Mouse (Mus musculus) small intestine, adult 2 months (tissue): ENCODE results near the gene Abcc3. TPM values are rescaled to one million over a fixed set of nuclear protein-coding genes. Genes with fewer than 3 reads are reported as not detected.
"Not testable (repeated sequence)": the region's sequence is repeated elsewhere in the genome, so short reads cannot be mapped to it uniquely, and the experiment has no call there.

ENCODE experiments used
- H3K27ac ChIP-seq: fragments of 200-500 bp; 2 replicates; pipeline ENCODE4 v1.5.1; 2012; ENCODE audit warnings: low read depth, low read length, control low read depth, inconsistent platforms; ENCODE audit not compliant: insufficient read depth
- H3K27me3 ChIP-seq: fragments of 200-500 bp; 2 replicates; pipeline ENCODE4 v1.6.1; 2012; ENCODE audit warnings: mild to moderate bottlenecking, moderate library complexity, low read length, inconsistent platforms; ENCODE audit not compliant: control insufficient read depth, insufficient read depth
- H3K36me3 ChIP-seq: fragments of 200-500 bp; 2 replicates; pipeline ENCODE4 v1.6.1; 2012; ENCODE audit warnings: mild to moderate bottlenecking, low read length, control low read depth, inconsistent platforms; ENCODE audit not compliant: control insufficient read depth, insufficient read depth
- H3K4me1 ChIP-seq: fragments of 200-500 bp; 2 replicates; pipeline ENCODE4 v1.6.1; 2012; ENCODE audit warnings: low read length, inconsistent platforms, mixed read lengths; ENCODE audit not compliant: control insufficient read depth, insufficient read depth, insufficient read length
- H3K4me3 ChIP-seq: fragments of 200-500 bp; 2 replicates; pipeline ENCODE4 v1.5.1; 2012; ENCODE audit warnings: low read depth, mild to moderate bottlenecking, control low read depth, inconsistent platforms, low read length, moderate library complexity
- CTCF ChIP-seq: fragments of 200-500 bp; IDR thresholded peaks from 2 replicates; pipeline ENCODE4 v1.5.1; 2012; ENCODE audit warnings: low read depth, mild to moderate bottlenecking, control low read depth, inconsistent platforms, low read length, moderate library complexity, mixed read lengths; ENCODE audit not compliant: insufficient replicate concordance, insufficient read length; ENCODE audit errors: extremely low read depth
- POLR2A ChIP-seq: fragments of 200-500 bp; IDR thresholded peaks from 2 replicates; pipeline ENCODE4 v1.6.1; 2012; ENCODE audit warnings: low read depth, mild to moderate bottlenecking, control low read depth, inconsistent platforms, low read length, moderate library complexity
- WGBS: fragments of 180-500 bp; shearing (Covaris S2); methylation state at CpG from one replicate; pipeline ENCODE4 v1.1.7; 2018; 5-methylcytosine and 5-hydroxymethylcytosine counted together
- polyA plus RNA-seq: library from polyadenylated mRNA; depleted of rRNA; stranded (reverse); fragments of >200 nt; gene quantifications from 2 replicates; pipeline ENCODE4 v1.2.3, GENCODE M21; 2012

Gene Abcc3
- polyA plus RNA-seq, 1 experiment: 42.4 TPM

DNA sequence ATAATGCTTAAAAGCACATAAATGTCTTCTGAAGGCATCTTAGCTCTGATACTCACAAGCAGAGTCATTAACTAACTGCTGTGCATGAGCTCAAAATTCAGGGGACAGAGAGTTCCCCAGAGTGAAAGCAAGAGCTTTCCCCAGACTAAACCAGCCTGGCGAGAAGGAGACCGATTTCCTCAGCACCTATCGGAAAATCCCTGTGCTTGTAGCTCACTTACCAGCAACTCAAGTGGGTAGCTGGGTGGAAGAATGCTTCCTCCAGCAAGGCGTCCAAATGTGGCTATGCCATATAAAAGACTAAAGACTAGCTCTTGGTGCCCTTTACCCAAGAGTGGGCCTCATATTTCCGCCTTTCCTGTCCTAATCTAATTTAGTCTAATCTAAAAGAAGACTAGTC lies 9.9 kb upstream of the Abcc3 start:
- H3K36me3 ChIP-seq: no peaks in the 10 kb centered on the region
- no peak overlapping the region for H3K27ac ChIP-seq
- WGBS: 94% methylated on average over 5 of the region's 5 CpGs
- H3K4me3 ChIP-seq: no peak overlapping the region
- no peaks in the 10 kb centered on the region for H3K27me3 ChIP-seq
- peaks cover 10% of the 10 kb centered on the region; the same call in 1 of the 2 replicates for H3K4me1 ChIP-seq
- TF ChIP-seq POLR2A: no peak
- no peak for TF ChIP-seq CTCF

DNA sequence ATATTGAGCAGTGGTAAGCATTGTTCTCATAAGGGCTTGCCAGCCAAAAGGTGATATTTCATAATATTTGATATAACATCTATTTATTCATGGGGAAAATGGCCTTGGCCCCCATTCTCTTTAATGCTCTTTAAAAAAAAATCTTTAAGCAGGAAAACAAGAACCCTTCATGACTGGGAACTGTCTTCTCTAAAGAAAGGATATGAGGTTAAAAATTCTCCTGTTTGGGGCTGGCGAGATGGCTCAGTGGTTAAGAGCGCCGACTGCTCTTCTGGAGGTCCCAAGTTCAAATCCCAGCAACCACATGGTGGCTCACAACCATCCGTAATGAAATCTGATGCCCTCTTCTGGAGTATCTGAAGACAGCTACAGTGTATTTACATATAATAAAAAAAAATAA lies 9.2 kb upstream of the Abcc3 start:
- H3K4me3 ChIP-seq, H3K27me3 ChIP-seq, H3K36me3 ChIP-seq, H3K27ac ChIP-seq: not testable (repeated sequence)
- peaks cover 10% of the 10 kb centered on the region; the same call in 1 of the 2 replicates for H3K4me1 ChIP-seq
- 90% methylated on average over 4 of the region's 4 CpGs for WGBS

DNA sequence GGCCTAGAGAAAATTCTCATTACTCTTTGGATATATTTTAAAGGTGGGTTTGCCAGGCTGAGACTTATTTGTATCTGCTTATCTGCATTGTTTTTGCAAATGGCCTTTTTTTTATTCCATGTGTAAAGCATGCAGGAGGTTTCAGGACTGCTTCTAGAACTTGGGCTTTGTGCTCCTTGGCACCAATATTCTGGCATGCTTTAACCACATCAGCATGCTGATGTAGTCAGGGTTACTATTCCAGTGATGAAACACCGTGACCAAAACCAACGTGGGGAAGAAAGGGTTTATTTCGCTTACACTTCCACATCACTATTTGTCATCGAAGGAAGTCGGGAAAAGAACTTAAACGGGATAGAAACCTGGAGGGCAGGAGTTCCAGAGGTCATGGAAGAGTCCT lies 8.2 kb upstream of the Abcc3 start:
- H3K27ac ChIP-seq: no peak overlapping the region
- peaks cover 10% of the 10 kb centered on the region; the same call in 1 of the 2 replicates for H3K4me1 ChIP-seq
- H3K36me3 ChIP-seq: no peaks in the 10 kb centered on the region
- 68% methylated on average over 6 of the region's 6 CpGs for WGBS
- H3K27me3 ChIP-seq: no peaks in the 10 kb centered on the region
- H3K4me3 ChIP-seq: no peak overlapping the region
- no peak for TF ChIP-seq CTCF

DNA sequence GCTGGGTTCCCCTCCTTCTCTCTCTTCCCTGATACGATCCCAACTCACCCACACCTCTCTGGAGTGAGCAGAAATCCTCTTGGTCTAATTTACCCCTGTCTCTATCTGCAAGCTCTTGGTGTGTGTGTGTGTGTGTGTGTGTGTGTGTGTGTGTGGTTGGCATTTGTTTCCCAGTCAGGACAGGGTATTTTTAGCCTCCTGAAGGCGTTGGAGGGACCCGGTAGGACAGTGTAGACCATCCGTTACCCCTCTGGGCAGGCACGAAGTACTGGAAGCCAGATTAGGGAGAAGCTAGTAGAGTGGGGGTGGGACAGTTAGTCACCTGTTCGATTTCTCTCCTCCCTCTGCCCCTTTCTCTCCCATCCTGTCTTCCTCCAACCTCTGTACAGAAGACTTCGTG lies 1.3 kb upstream of the Abcc3 start:
- no peak for TF ChIP-seq CTCF
- TF ChIP-seq POLR2A: no peak
- 90% methylated on average over 7 of the region's 7 CpGs for WGBS
- Histone ChIP-seq H3K4me1 (peaks cover 19% of the 10 kb centered on the region; the same call in 1 of the 2 replicates), H3K27ac (no peak overlapping the region), H3K36me3 (no peaks in the 10 kb centered on the region), H3K4me3 (no peak overlapping the region), H3K27me3 (no peaks in the 10 kb centered on the region)

DNA sequence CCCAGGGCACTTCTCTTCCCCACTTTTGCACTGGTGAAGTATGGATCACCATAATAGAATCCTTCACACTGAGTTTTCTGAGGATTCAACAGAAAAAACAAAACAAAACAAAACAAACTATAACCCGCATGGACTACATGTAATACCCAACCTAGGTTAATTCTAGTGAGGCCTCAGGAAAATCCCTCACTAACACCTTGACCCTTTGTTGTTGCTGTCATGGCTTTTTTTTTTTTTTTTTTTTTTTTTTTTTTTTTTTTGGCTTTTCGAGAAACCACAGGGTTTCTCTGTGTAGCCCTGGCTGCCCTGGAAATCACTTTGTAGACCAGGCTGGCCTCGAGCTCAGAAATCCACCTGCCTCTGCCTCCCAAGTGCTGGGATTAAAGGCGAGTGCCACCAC lies 693 bp upstream of the Abcc3 start:
- WGBS: 90% methylated on average over 4 of the region's 4 CpGs
- not testable (repeated sequence) for H3K27ac ChIP-seq, H3K27me3 ChIP-seq, H3K4me3 ChIP-seq, H3K36me3 ChIP-seq
- H3K4me1 ChIP-seq: peaks cover 21% of the 10 kb centered on the region; the same call in 1 of the 2 replicates

DNA sequence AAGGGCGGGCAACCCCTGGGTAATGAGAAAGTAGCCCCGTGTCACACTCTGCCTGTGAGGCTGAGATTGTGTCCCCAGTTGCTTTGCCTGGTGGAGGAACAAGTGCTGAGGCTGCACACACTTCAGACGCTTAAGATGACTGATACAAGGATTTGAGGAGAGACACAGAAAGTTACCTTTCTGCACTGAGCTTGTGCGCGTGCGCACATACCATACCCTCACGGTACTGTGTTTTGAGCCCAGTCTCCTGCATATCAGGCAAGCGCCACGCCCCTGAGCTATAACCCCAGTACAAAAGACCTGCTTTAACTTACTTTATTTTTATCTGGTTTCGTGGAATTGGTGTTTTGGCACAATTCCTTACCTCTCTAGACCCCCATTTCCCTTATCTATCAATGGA lies 1.1 kb downstream of the Abcc3 start:
- 30% methylated on average over 10 of the region's 10 CpGs for WGBS
- H3K27ac ChIP-seq: peak overlapping the region; percentile 53
- no peaks in the 10 kb centered on the region for H3K27me3 ChIP-seq
- peak overlapping the region; percentile 63 for H3K4me3 ChIP-seq
- TF ChIP-seq CTCF (no peak), POLR2A (no peak)
- peaks cover 24% of the 10 kb centered on the region; the same call in 1 of the 2 replicates for H3K4me1 ChIP-seq
- H3K36me3 ChIP-seq: no peaks in the 10 kb centered on the region

DNA sequence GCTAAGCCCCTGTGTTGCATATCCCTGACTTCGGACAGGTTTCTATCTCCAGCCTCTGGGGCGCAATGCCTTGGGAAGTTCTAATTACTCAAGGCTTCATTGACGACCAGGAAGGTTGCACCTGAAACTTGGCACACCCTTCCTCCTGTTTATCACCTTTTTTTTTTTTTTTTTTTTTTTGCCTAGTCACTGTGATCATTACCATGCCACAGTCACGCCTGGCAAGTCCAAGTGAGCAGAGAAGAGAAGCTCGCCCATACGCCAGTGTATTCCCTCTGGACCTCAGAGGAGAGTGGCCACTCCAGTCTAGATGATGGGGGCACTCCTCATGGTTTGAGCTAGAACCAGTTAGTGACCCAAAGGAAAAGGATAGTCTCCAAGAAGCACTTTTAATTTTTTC lies 2.0 kb downstream of the Abcc3 start:
- H3K36me3 ChIP-seq: no peaks in the 10 kb centered on the region
- peaks cover 31% of the 10 kb centered on the region for H3K4me1 ChIP-seq
- peak overlapping the region; percentile 96 for H3K27ac ChIP-seq
- TF ChIP-seq POLR2A (no peak), CTCF (no peak)
- WGBS: 26% methylated on average over 6 of the region's 6 CpGs
- H3K4me3 ChIP-seq: peak overlapping the region; percentile 24; the same call in 1 of the 2 replicates
- no peaks in the 10 kb centered on the region for H3K27me3 ChIP-seq

DNA sequence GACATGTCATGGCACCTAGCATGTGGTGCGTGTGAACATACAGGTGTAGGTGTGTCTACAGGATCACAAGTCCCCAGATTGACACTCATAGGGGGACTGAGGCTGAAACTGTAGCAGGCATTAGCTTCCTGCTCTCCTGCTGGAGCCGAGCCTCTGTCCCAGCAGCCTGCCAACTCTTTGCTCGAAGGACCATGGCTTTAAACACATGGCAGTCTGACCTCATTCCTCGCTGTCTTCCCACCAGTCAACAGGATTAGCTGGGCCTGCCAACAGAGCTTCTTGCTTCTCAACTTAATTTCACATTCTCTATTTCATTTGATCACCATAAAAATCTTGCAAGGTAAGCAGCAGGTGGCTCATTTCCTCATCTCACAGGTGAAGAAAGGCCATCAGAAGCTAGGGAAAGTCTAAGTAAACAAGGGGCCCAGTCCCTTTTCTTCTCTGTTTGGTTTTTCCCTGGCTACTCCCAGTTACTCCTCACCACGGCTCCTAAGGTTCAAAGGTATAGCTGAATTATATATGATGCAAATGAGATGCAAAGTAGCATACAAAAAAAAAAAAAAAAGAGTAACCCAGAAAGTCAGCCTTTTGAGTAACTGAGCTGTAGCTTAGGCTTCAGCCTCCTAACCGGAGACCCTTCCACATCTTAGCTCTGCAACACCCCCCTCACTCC lies 2.9 kb downstream of the Abcc3 start:
- 36% methylated on average over 6 of the region's 6 CpGs for WGBS
- H3K27me3 ChIP-seq: no peaks in the 10 kb centered on the region
- H3K27ac ChIP-seq: peak overlapping the region; percentile 96
- no peak for TF ChIP-seq POLR2A
- no peak for TF ChIP-seq CTCF
- H3K4me1 ChIP-seq: peaks cover 39% of the 10 kb centered on the region
- H3K4me3 ChIP-seq: peak overlapping the region; percentile 24; the same call in 1 of the 2 replicates
- no peaks in the 10 kb centered on the region for H3K36me3 ChIP-seq
